Mouse (Mus musculus) cerebellum, postnatal 25 days (tissue): Measurements from ENCODE around the gene Vmn2r75.
"Not testable (repeated sequence)": the region's sequence is repeated elsewhere in the genome, so short reads cannot be mapped to it uniquely, and the experiment has no call there.

Experiments used
- DNase-seq, 2 experiments: peaks; one replicate each; pipeline ENCODE4 v3.0.0; 2021; ENCODE audit warnings: mixed read lengths in 2 of 2

Gene Vmn2r75

DNA sequence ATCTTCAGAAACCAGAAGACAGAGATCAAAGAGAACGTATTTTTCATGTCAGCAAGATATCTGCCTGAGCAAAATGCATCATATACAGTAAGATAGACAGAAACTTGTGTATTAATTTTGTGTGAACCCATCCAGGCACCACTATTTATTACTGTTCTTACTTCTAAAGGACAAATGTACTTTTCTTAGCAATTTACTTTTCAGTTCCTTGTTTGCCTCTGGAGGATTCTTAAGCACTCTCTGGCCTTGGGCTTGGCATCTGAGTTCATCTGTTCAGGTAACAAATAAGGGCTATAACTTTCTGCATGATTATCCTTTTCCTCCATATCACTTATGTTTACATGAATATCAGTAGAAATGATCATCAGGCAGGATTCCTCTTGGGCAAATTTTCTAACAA lies at the start of gene Vmn2r75:
Vmn2r75 (minus strand) TSS at position 101 of the 400 bp plus-strand sequence.
- DNase-seq, result not testable (repeated sequence)

GRCm38 (mm10) chr7:86211345-86211744 lies 39.8 kb upstream of the Vmn2r75 start:
- DNase-seq, result no peak
